Mouse (Mus musculus) limb, embryonic 14.5 days (tissue): ENCODE data around the gene Crocc. TPM values are rescaled to one million over a fixed set of nuclear protein-coding genes. Genes with fewer than 3 reads are reported as not detected.

Experiments used
- ATAC-seq: fragments of 200-750 bp; cut with Nextera tagmentation; 2 replicates; pipeline ENCODE4 v1.8.0; 2017; ENCODE audit warnings: low read depth, moderate number of reproducible peaks, moderate TSS enrichment; ENCODE audit not compliant: low FRiP score
- DNase-seq: peaks from one replicate; pipeline ENCODE4 v3.0.0-alpha.2; 2015; ENCODE audit warnings: low spot score
- H3K27ac ChIP-seq: fragments of 300-500 bp; sonication (generic); replicated peaks from 2 replicates; pipeline ENCODE4 v1.5.1; 2014; ENCODE audit warnings: low read depth, mild to moderate bottlenecking, low read length, moderate library complexity, mixed read lengths
- H3K27me3 ChIP-seq: fragments of 300-500 bp; sonication (generic); 2 replicates; pipeline ENCODE4 v1.6.1; 2014; ENCODE audit warnings: low read length, mixed read lengths; ENCODE audit not compliant: control insufficient read depth, insufficient read depth
- H3K36me3 ChIP-seq: fragments of 300-500 bp; sonication (generic); 2 replicates; pipeline ENCODE4 v1.6.1; 2014; ENCODE audit warnings: mild to moderate bottlenecking, low read length, moderate library complexity, mixed read lengths; ENCODE audit not compliant: control insufficient read depth, insufficient read depth
- H3K4me1 ChIP-seq: fragments of 300-500 bp; sonication (generic); 2 replicates; pipeline ENCODE4 v1.6.1; 2014; ENCODE audit warnings: antibody characterized with exemption, low read length, mixed read lengths; ENCODE audit not compliant: control insufficient read depth, insufficient read depth
- H3K4me2 ChIP-seq: fragments of 300-500 bp; sonication (generic); replicated peaks from 2 replicates; pipeline ENCODE4 v1.6.1; 2014; ENCODE audit warnings: low read depth, mild to moderate bottlenecking, low read length, moderate library complexity; ENCODE audit not compliant: severe bottlenecking
- H3K4me3 ChIP-seq: fragments of 300-500 bp; sonication (generic); replicated peaks from 2 replicates; pipeline ENCODE4 v1.5.1; 2014; ENCODE audit warnings: low read length
- H3K9ac ChIP-seq: fragments of 300-500 bp; sonication (generic); 2 replicates; pipeline ENCODE4 v1.6.1; 2014; ENCODE audit warnings: mild to moderate bottlenecking, low read depth, low read length, moderate library complexity; ENCODE audit not compliant: severe bottlenecking
- H3K9me3 ChIP-seq: fragments of 300-500 bp; sonication (generic); 2 replicates; pipeline ENCODE4 v1.6.1; 2016; ENCODE audit warnings: low read length; ENCODE audit not compliant: control insufficient read depth
- POLR2A ChIP-seq: fragments of 200-500 bp; IDR thresholded peaks from 2 replicates; pipeline ENCODE4 v1.8.0; 2012; ENCODE audit warnings: inconsistent platforms, mild to moderate bottlenecking, moderate library complexity, borderline replicate concordance; ENCODE audit not compliant: insufficient read depth, insufficient read length; ENCODE audit errors: extremely low read depth
- WGBS: fragments of 180-500 bp; shearing (Covaris S2); extraction: QIAGEN DNeasy Blood & Tissue Kit; methylation state at CpG from one replicate; pipeline ENCODE4 v1.1.7; 2014; 5-methylcytosine and 5-hydroxymethylcytosine counted together
- polyA plus RNA-seq, 2 experiments: library from polyadenylated mRNA; depleted of rRNA in 1 of 2; stranded (reverse) in 1 of 2; unstranded in 1 of 2; fragments of >200 nt; fragmentation: Nextera tagmentation in 1 of 2; extraction: Ambion mirVana in 1 of 2; gene quantifications; 2 replicates each; pipeline versions ENCODE4 v1.2.1 to v1.2.3; 2012 to 2014

Gene Crocc
- polyA plus RNA-seq, 2 experiments: 5.4 to 25.9 TPM

- TF ChIP-seq POLR2A: no peak
- no peaks in the 10 kb centered on the region for H3K27me3 ChIP-seq
- no peak overlapping the region for H3K4me2 ChIP-seq
- no peak overlapping the region for H3K4me3 ChIP-seq
- no peaks in the 10 kb centered on the region for H3K9me3 ChIP-seq
- WGBS: 89% methylated on average over 9 of the region's 9 CpGs
- no peak overlapping the region for H3K9ac ChIP-seq
- ATAC-seq (no peak), DNase-seq (no peak)
- peaks cover 66% of the 10 kb centered on the region for H3K36me3 ChIP-seq
- peaks cover 10% of the 10 kb centered on the region for H3K4me1 ChIP-seq
- no peak overlapping the region for H3K27ac ChIP-seq
Measured at GRCm38 (mm10) chr4:141073661-141074060, 13.3 kb upstream of the Crocc start.

GRCm38 (mm10) chr4:141072502-141072901 is 12.2 kb upstream of the Crocc start:
- Histone ChIP-seq H3K27me3 (no peaks in the 10 kb centered on the region), H3K4me3 (no peak overlapping the region), H3K27ac (no peak overlapping the region), H3K9ac (no peak overlapping the region), H3K9me3 (no peaks in the 10 kb centered on the region), H3K36me3 (peaks cover 77% of the 10 kb centered on the region), H3K4me1 (peaks cover 9% of the 10 kb centered on the region), H3K4me2 (no peak overlapping the region)
- ATAC-seq (no peak), DNase-seq (no peak)
- no peak for TF ChIP-seq POLR2A
- 96% methylated on average over 11 of the region's 11 CpGs for WGBS

GRCm38 (mm10) chr4:141069731-141070130 is 9.4 kb upstream of the Crocc start:
- H3K9me3 ChIP-seq: no peaks in the 10 kb centered on the region
- H3K4me1 ChIP-seq: no peaks in the 10 kb centered on the region
- no peak for ATAC-seq
- no peak overlapping the region for H3K4me3 ChIP-seq
- no peak for TF ChIP-seq POLR2A
- peaks cover 91% of the 10 kb centered on the region for H3K36me3 ChIP-seq
- peak; percentile 19 for DNase-seq
- no peak overlapping the region for H3K9ac ChIP-seq
- H3K27ac ChIP-seq: no peak overlapping the region
- no peak overlapping the region for H3K4me2 ChIP-seq
- 56% methylated on average over 4 of the region's 4 CpGs for WGBS
- H3K27me3 ChIP-seq: no peaks in the 10 kb centered on the region

GRCm38 (mm10) chr4:141068655-141069054 is 8.3 kb upstream of the Crocc start:
- H3K27ac ChIP-seq: no peak overlapping the region
- 92% methylated on average over 8 of the region's 8 CpGs for WGBS
- no peak for TF ChIP-seq POLR2A
- DNase-seq: no peak
- H3K9me3 ChIP-seq: no peaks in the 10 kb centered on the region
- peaks cover 80% of the 10 kb centered on the region for H3K36me3 ChIP-seq
- H3K4me1 ChIP-seq: no peaks in the 10 kb centered on the region
- H3K27me3 ChIP-seq: no peaks in the 10 kb centered on the region
- no peak overlapping the region for H3K9ac ChIP-seq
- no peak for ATAC-seq
- H3K4me3 ChIP-seq: no peak overlapping the region
- no peak overlapping the region for H3K4me2 ChIP-seq

GRCm38 (mm10) chr4:141067516-141068046 is 7.2 kb upstream of the Crocc start:
- TF ChIP-seq POLR2A: no peak
- peaks cover 70% of the 10 kb centered on the region for H3K36me3 ChIP-seq

More at GRCm38 (mm10) chr4:141067516-141068046, 7.2 kb upstream of the Crocc start:
- H3K9me3 ChIP-seq: no peaks in the 10 kb centered on the region
- H3K9ac ChIP-seq: no peak overlapping the region
- no peaks in the 10 kb centered on the region for H3K4me1 ChIP-seq
- ATAC-seq (no peak), DNase-seq (no peak)
- H3K27me3 ChIP-seq: no peaks in the 10 kb centered on the region
- no peak overlapping the region for H3K27ac ChIP-seq
- H3K4me2 ChIP-seq: no peak overlapping the region
- 93% methylated on average over 9 of the region's 9 CpGs for WGBS
- no peak overlapping the region for H3K4me3 ChIP-seq
